Mouse (Mus musculus): ENCODE measurements around the gene BC037034.
A peak's percentile ranks its signal among the peaks of the same experiment; 100 is the strongest.

Gene BC037034

DNA sequence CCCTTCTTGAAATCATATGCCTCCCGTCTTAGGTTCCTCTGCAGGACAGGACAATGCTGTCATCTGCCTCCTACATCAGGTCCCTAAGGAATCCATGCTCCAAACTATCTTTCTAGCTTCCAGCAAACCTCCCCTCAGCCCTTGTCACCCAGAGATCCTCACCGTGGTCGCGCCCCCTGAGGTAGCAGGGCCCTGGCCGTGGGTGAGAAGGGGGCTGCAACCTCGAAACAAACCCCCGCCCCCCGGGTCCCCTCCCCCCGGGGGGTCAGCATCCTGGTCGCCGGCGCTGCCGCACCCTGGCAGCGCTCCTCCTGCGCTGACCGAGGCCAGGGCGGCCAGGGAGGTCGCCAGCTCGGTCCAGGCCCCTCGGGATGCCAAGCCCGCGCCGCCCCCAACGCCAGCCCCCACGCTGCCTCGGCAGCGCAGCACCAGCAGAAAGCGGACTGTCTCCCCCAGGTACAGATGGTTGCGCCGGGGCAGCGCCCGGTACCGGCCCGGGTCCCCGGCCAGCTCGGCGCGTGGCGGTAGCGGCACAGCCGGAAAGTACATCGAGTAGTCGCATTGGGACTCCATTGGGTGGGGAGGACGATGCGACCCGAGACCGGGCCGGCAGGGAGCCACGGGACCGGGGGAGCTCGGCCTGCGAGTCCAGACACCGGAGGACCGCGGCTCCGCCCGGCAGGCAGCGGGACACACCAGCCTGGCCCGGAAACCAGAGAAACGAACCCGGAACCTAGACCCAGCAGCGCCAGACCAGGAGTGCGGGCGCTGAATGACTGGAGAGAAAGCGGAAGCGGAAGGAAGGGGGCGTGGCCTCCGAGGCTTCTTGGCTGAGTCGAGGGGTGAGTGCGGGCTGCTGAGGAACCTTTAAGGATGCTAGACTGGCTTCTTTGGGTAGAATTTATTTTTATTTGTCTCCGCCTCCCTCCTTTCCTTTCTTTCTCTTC lies at the start of gene BC037034:
Gene BC037034 (minus strand): TSS at position 774 of the 947 bp plus-strand sequence.
- DNase-seq (ENCODE audit: low spot score in 2 of 2): peak; percentile 85 to 93

GRCm38 (mm10) chr5:138312795-138313194 lies 49.0 kb upstream of the BC037034 start:
- no peak for DNase-seq (ENCODE audit: low spot score in 2 of 2)

DNA sequence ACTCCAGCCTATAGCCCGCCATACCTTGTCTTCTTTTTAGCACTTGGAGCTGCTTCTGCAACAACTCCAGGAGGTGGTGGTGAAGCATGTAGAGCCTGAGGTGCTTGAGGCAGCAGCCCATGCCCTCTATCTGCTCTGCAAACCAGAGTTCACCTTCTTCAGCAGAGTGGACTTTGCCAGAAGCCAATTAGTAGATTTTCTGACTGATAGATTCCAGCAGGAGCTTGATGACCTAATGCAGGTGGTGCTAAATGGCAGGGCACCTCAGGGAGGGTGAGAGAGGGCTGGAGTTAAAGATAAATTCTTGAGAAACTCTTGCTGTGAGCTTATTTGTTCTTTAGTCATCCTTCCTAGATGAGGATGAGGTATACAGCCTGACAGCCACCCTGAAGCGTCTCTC lies 35.8 kb upstream of the BC037034 start:
- DNase-seq (ENCODE audit: low spot score in 2 of 2): no peak

DNA sequence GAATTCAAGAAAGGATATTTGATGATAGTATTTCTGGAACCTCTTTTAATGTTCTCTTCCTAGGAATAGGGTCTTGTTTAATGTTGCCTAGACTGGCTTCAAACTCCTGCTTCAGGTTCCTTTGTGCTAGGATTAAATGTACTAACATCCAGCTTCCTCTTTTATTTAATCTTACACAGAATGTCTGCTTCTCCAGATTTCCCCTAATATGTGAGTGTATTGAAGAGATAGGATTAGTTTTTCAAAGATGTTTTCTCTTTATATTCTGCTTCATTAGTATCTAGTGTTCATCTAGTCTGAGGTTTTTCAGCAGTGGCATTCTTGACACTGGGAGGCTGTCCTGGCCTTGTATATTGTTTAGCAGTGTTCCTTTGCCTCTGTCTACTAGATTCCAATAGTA lies 30.3 kb upstream of the BC037034 start:
- DNase-seq (ENCODE audit: low spot score in 2 of 2): no peak

DNA sequence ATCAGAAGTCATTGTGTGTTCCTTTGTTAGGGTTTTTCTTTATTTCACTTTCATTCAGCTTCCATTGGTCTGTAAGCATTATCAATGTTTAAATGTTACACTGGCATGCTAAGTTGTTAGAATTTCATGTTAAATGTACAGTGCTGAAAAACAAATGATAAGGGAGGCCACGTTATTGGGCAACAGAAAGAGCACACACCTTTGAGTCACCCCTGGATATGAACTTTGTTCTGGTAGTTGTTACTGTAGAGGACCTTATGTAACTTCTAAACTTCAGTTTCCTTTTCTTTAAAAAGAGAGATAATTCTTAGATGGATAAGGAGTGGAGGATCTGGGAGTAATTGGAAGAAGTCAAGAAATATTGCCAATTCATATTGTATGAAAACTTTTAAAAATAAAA lies 27.8 kb upstream of the BC037034 start:
- no peak for DNase-seq (ENCODE audit: low spot score in 2 of 2)

GRCm38 (mm10) chr5:138287861-138288260 lies 24.0 kb upstream of the BC037034 start:
- no peak for DNase-seq (ENCODE audit: low spot score in 2 of 2)

DNA sequence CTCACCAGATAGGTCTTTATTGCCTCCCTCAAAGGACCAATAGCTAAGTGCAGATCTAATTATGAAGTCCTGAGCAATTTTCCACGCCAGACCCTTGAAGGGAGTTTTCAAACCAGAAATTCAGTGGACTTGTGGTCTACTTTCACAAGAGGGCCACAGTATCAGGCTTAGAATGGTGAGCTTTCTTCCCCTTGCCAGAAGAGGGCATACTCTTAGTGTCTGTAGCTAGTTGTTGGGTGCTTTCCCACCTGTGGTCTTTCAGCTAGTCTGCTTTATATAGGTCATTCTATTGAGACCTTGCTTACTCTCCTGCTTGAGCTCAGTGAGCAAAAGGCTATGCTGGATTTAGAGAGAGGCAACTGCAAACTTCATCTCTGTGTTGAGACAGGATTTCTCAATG lies 19.7 kb upstream of the BC037034 start:
- DNase-seq (ENCODE audit: low spot score in 2 of 2): no peak

DNA sequence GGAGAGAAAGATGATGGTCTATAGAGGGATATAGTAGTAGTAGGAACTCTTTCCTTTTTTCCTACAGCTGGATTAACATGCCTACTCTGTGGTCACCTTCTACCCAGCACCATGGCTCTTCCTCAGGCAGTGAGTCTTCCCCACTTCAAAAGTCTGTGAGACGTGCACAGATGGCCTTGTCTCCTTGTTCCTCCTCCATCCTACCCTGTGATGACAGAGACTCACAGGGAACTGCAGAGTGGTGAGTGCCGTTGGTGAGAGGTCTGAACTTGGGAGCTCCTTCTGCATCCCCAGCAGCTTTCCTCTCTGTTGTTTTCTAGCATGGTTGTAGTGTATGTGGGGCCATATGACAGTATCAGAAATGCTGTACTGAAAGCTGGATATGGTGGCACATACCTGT lies 18.0 kb upstream of the BC037034 start:
- DNase-seq (ENCODE audit: low spot score in 2 of 2): no peak

DNA sequence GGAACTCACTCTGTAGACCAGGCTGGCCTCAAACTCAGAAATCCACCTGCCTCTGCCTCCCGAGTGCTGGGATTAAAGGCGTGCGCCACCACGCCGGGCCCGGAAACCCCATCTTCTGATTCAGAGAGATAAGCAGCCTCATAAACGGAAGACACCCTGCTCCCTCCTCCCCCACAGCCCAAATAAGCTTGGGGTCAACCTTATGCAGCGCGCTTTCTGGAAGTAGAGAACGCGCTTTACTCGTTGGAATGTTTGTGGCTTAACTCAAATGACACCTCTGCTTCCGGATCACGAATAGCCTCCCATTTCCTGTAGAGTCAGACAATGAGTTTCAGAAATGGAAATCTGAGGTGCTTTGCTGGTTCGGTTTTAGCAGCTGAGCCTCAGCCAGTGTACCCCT lies 17.0 kb upstream of the BC037034 start:
- DNase-seq (ENCODE audit: low spot score in 2 of 2): no peak

DNA sequence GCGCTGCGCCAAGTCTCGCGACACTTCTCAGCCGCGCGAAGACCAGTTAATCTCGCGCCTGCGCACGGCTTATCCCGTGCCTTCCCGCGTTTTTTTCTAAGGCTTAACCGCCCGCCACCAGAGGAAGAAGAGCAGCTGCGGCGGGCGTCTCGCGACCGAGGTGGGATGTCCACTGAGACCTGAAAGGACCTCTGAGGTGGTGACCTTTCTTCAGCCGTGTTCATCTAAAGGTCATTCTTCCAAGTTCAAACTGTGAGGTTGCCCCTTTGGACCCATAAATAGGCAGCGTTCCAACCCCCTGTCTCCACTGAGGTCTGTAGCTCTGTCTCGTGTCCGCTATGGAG lies 16.6 kb upstream of the BC037034 start:
- DNase-seq (ENCODE audit: low spot score in 2 of 2): no peak

DNA sequence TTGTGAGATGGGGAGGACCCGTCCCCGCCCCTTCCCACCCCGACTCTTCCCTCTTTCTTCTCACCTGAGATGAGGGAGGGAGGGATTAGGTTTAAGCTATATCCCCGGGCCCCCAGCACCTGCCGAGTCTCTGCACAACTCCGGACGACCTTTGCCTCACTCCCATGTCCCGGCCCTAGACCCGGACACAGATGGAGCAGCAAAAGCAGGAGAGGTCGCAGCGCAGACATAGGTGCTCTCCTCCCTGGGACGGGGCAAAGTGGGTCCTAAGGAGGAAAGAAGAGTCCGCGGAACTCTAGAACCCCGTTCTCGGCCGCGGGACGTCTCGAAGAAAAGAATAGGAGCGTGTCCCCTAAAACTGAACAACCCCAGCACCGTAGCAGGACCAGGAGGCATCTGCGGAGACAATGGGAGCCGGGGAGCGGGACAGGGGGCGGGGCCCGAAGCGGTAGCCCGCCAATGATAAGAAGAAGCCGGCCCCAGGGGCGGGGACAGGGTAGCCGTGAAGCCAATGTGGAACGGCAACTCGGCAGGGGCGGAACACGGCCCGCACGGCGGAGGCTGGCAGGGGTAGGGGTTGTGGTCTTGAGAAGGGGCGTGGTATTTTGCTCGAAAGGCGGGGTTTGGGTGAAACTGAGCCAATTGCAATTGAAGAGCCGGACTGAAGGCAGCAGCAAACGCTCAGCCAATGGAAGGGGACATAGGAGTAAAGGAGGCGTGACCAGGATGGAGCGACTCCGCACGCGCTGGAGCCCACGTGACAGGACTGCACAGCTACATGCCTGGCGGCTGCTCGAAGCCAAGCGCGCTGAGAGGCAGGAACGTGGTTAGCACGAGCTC lies 16.0 kb upstream of the BC037034 start, which contains the start of the genes Gm43720, Gpc2 and Stag3:
Gene Gm43720 (minus strand): TSS at position 374 of the 840 bp plus-strand sequence.
Gene Gpc2 (minus strand): TSS at position 421 of the 840 bp plus-strand sequence.
Gene Stag3 (plus strand): TSS at position 656 of the 840 bp plus-strand sequence.
- peak; percentile 88 to 90 for DNase-seq (ENCODE audit: low spot score in 2 of 2)

- DNase-seq (ENCODE audit: low spot score in 2 of 2): no peak
These were observed 14.2 kb upstream of the BC037034 start for GRCm38 (mm10) chr5:138277994-138278393.

- DNase-seq (ENCODE audit: low spot score in 2 of 2): no peak
These were observed 11.6 kb upstream of the BC037034 start for GRCm38 (mm10) chr5:138275216-138276050.

DNA sequence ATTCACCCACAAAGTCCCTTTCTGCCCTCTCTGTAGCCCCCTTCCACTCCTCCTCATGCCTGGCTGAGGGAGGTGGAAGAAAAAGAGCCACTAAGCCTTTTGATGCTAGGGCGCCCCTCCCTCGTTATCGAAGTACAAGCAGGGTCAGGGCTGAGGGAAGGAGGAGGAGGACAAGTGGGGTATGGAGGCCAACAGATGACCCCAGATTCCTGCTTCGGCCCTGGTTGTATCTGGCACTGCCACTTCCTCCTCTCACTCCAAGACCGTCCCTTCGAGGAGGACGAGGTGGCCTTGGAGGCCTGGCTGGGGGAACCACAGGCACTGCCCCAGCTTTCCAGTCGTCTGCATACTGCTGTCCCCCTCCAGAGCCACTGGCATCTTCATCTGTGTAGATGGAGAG lies 10.4 kb upstream of the BC037034 start:
- no peak for DNase-seq (ENCODE audit: low spot score in 2 of 2)

DNA sequence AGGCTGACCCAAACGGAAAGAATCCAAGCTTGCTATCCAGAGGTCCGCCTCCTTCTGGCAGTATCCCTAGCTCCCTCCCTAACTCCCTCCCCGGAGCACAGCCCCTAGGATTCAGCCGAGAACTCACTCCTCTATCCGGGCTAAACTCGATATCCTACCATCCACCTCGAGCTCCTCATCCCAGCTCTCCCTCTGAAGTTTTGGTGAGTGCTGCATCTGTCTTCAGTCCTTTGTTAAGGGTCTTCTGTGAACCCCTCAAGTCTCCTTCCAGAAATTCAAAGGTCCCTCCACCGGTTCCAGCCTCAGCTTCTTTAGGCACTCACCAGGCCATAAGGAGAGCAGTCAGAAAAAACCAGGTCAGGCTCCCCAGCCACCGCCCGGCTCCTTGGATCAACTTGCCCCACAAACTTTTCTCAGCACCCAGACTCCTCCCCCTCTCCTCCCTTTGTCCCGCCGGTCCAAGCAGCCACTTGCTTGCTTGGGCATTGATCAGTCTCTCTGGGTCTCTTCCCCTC lies 8.6 kb upstream of the BC037034 start, which contains the start of gene Gal3st4:
Gene Gal3st4 (minus strand): TSS at position 432 of the 515 bp plus-strand sequence.
- DNase-seq (ENCODE audit: low spot score in 2 of 2): no peak

- no peak for DNase-seq (ENCODE audit: low spot score in 2 of 2)
These were observed 7.4 kb upstream of the BC037034 start for GRCm38 (mm10) chr5:138271232-138271631.

- no peak for DNase-seq (ENCODE audit: low spot score in 2 of 2)
These were observed 5.1 kb upstream of the BC037034 start for GRCm38 (mm10) chr5:138268980-138269379.

- DNase-seq (ENCODE audit: low spot score in 2 of 2): no peak
These were observed 3.3 kb upstream of the BC037034 start for GRCm38 (mm10) chr5:138267114-138267513.

DNA sequence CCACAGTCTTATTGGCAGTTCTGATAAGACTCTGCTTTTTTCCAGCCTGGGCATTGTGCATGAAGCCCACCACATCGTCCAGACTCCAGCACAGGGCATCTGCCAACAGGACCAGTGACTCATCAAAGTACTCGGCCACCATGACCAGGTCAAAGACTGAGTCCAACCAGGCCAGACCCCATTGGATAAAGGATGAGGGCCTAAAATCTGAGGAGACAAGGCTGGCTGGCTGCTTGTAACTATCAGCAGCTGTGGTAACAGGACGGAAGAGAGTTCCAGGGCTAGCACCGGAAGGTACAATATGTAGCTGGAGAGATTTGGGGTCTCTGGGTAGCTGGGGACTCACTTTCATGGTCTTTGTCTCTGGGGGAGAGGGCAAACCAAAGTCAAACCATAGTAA lies 1.9 kb upstream of the BC037034 start:
- DNase-seq (ENCODE audit: low spot score in 2 of 2): no peak

DNA sequence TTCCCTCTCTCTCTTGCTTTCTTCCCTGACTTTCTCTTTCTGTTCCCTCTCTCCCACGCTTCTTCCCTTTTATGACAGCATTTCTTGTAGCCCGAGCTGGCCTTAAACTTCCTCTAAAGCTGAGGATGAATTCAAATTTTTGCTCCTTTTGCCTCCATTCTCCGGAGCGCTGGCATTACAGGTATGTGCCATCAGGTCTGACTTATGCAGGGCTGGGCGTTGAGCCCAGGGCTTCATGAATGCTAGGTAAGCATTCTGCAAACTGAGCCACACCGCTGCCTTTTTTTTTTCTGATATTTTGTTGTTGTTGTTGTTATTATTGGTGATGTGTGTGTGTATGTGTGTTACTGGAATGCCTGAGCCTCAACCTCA lies 360 bp upstream of the BC037034 start:
- no peak for DNase-seq (ENCODE audit: low spot score in 2 of 2)

- DNase-seq (ENCODE audit: low spot score in 2 of 2): no peak
These were observed 1.1 kb downstream of the BC037034 start for GRCm38 (mm10) chr5:138262582-138263240.

Data from urinary bladder, postnatal 4 days (tissue).